Mouse (Mus musculus) limb, embryonic 11.5 days (tissue): Measurements from ENCODE around the gene Ppargc1a. TPM values are rescaled to one million over a fixed set of nuclear protein-coding genes. Genes with fewer than 3 reads are reported as not detected.

Experiments used
- ATAC-seq: fragments of 200-750 bp; cut with Nextera tagmentation; 2 replicates; pipeline ENCODE4 v1.8.0; 2017; ENCODE audit warnings: low read depth; ENCODE audit not compliant: insufficient number of reproducible peaks, low FRiP score, low TSS enrichment
- DNase-seq: peaks from one replicate; pipeline ENCODE4 v3.0.0-alpha.2; 2015; ENCODE audit warnings: low spot score
- H3K27ac ChIP-seq: fragments of 300-500 bp; sonication (generic); replicated peaks from 2 replicates; pipeline ENCODE4 v1.5.1; 2014; ENCODE audit warnings: low read depth, mild to moderate bottlenecking, low read length
- H3K27me3 ChIP-seq: fragments of 300-500 bp; sonication (generic); 2 replicates; pipeline ENCODE4 v1.6.1; 2014; ENCODE audit warnings: mild to moderate bottlenecking, low read length, mixed read lengths; ENCODE audit not compliant: control insufficient read depth, insufficient read depth
- H3K36me3 ChIP-seq: fragments of 300-500 bp; sonication (generic); 2 replicates; pipeline ENCODE4 v1.6.1; 2014; ENCODE audit warnings: mild to moderate bottlenecking, low read length, moderate library complexity, mixed read lengths; ENCODE audit not compliant: control insufficient read depth, insufficient read depth
- H3K4me1 ChIP-seq: fragments of 300-500 bp; sonication (generic); 2 replicates; pipeline ENCODE4 v1.6.1; 2014; ENCODE audit warnings: low read length, mixed read lengths; ENCODE audit not compliant: control insufficient read depth, insufficient read depth
- H3K4me2 ChIP-seq: fragments of 300-500 bp; sonication (generic); 2 replicates; pipeline ENCODE4 v1.6.1; 2014; ENCODE audit warnings: low read depth, mild to moderate bottlenecking, moderate library complexity; ENCODE audit not compliant: severe bottlenecking
- H3K4me3 ChIP-seq: fragments of 300-500 bp; sonication (generic); 2 replicates; pipeline ENCODE4 v1.5.1; 2014; ENCODE audit warnings: low read depth, low read length
- H3K9ac ChIP-seq: fragments of 300-500 bp; sonication (generic); 2 replicates; pipeline ENCODE4 v1.6.1; 2014; ENCODE audit warnings: mild to moderate bottlenecking, low read length
- H3K9me3 ChIP-seq: fragments of 300-500 bp; sonication (generic); 2 replicates; pipeline ENCODE4 v1.6.1; 2016; ENCODE audit warnings: low read length; ENCODE audit not compliant: control insufficient read depth
- WGBS: fragments of 180-500 bp; shearing (Covaris S2); extraction: QIAGEN DNeasy Blood & Tissue Kit; methylation state at CpG from one replicate; pipeline ENCODE4 v1.1.7; 2014; 5-methylcytosine and 5-hydroxymethylcytosine counted together
- polyA plus RNA-seq: library from polyadenylated mRNA; unstranded; fragments of >200 nt; fragmentation: Nextera tagmentation; extraction: Ambion mirVana; gene quantifications from 2 replicates; pipeline ENCODE4 v1.2.1, GENCODE M21; 2014

The Ppargc1a gene
- polyA plus RNA-seq, 1 experiment from 2014 or later, result 6.4 TPM

DNA sequence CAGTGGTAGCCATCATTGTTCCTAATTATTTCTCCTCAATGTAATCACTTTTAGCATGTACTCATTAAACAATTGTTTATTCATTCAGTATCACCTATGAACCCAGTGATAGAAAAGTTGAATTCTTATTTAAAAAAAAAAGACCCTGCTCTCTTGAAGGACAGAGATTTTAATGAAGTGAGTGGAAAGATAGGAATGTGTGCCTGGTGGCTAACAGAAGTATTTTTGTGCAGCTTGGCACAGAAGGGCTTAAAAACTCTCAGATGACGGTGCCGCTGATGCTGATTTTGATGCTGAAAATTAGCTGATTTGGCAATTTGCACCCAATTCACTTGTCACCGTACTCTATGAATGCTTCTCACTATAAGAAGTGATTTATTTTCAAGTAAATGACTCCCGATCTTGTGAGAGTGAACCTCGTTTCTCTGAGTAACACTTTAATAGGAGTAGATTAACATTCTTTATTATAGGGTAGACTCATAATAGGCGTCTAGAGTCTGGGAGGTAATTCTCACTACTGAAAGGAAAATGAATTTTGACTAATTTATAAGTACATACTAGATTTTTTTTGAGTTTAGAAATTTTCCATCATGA lies 20.0 kb downstream of the Ppargc1a start:
- Histone ChIP-seq H3K9me3 (no peaks in the 10 kb centered on the region), H3K9ac (no peak overlapping the region)

DNA sequence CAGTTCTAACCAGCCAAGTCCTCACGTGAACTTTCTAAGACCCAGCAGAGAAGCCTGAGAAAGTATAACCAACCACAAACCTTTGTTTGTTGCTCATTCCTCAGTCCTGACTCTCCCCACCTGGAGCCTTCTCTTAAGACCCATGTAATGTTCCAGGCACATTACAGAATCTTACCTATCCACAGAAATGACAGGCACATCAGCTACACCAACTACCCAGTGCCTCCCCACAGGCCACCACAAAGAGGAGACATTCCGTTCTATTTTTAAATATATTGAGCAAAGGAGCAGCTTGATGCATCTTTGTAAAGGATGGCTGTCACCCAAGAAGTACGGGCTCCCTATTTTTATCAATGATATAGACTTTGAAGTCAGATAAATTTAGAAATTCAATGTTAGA lies 20.7 kb downstream of the Ppargc1a start:
- no peak overlapping the region for H3K27ac ChIP-seq
- no peak for DNase-seq
- no peak overlapping the region for H3K4me3 ChIP-seq
- no peaks in the 10 kb centered on the region for H3K4me1 ChIP-seq
- 89% methylated on average over 3 of the region's 3 CpGs for WGBS
- H3K4me2 ChIP-seq, result no peak overlapping the region
- no peak for ATAC-seq
- no peak overlapping the region for H3K9ac ChIP-seq
- no peaks in the 10 kb centered on the region for H3K27me3 ChIP-seq
- no peaks in the 10 kb centered on the region for H3K9me3 ChIP-seq
- H3K36me3 ChIP-seq, result no peaks in the 10 kb centered on the region

More for the DNA sequence above, 20.0 kb downstream of the Ppargc1a start:
- DNase-seq (no peak), ATAC-seq (no peak)
- Histone ChIP-seq H3K4me3 (no peak overlapping the region), H3K27ac (no peak overlapping the region), H3K4me2 (no peak overlapping the region), H3K4me1 (no peaks in the 10 kb centered on the region), H3K36me3 (no peaks in the 10 kb centered on the region), H3K27me3 (no peaks in the 10 kb centered on the region)
- 55% methylated on average over 6 of the region's 6 CpGs for WGBS

DNA sequence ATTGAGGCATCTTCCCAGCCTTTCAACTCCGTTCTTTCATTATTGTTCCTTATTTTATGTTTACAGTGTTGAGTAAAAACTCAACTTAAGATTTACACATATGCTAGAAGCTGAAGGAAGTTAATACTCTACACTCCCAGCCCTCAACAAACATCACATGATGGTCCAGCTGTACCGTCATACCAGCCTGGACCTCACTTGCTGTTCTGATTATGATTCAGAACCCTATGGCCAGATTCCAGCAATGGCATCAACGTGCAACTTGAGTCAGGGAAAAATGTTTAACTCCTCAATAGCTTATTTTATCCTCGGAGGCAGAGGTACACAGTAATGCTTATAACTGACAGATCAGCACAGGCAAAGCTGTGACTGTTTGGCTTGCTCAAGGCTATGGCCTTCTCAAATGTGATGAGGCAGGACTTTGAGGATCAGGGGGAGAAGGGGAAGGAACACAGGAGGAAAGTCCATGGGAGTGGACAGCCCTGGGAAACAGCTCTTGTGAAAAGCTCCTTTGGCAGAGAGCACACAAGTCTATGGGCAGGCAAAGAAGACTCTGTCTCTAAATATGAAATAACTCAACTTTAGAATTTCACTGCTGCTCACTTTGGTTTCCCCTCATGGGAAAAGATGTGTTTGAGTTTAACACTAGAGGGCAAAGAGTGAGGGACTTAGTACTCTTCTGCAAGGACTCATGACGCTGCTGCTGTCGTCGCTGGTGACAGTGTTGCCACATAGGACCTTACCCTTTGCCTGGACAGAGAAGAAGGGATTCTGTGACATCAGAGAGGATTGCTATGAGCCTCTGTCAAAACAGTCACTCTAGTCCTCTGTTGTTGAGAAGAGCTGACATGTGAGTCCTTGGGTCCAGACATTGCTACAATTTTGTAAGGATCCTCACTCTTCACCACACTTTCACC lies 22.1 kb downstream of the Ppargc1a start:
- no peaks in the 10 kb centered on the region for H3K9me3 ChIP-seq

DNA sequence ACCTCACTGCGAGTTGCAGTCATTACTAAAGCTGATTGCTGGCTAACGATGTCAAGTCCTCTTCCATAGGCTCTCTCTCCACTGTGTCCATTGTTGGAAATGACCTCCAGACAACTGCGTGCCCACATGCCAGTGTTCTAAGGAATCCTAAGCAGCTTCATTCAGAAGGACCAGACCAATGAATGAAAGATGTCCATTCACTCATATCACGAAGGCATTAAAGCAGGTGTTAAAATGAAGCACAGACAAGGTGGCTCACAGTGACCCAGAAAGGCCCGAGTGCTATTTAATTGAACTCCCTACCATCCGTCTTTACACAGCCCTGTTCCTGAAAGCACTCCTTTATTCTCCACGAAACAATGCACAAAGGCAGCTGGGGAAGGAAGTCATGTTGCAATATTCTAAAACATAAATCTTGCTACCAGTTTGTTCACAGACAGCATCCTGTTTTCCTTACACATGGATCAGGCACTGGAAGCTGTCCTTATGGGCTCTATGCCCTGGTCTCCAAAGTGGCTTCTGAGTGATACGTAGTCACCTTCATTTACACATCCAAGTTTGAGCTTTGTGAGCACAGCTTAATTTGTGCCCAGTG lies 23.3 kb downstream of the Ppargc1a start:
- 62% methylated on average over 8 of the region's 8 CpGs for WGBS

More for the DNA sequence above, 22.1 kb downstream of the Ppargc1a start:
- WGBS, result 83% methylated on average over 7 of the region's 7 CpGs
- Histone ChIP-seq H3K4me1 (no peaks in the 10 kb centered on the region), H3K4me3 (no peak overlapping the region), H3K9ac (no peak overlapping the region), H3K27me3 (no peaks in the 10 kb centered on the region), H3K36me3 (no peaks in the 10 kb centered on the region), H3K4me2 (no peak overlapping the region), H3K27ac (no peak overlapping the region)
- no peak for DNase-seq
- no peak for ATAC-seq

DNA sequence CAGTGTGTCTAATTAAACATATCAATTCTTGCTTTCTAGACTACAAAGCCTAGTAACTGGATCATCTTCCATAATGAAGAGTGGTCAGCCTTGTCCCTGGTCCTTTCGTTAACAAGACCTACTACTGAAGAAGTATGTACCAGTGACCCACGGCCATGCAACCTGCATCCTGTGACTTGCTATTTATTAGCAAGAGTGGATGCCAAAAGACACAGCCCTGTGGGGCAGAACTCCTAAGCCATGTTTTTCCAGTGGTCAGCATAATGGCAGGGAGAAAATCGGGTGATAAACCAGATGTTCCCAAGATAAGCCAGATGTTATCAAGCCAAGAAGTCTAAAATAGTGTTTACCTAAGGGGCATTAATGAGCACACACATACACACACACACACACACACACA lies 26.0 kb downstream of the Ppargc1a start:
- Histone ChIP-seq H3K4me2 (no peak overlapping the region), H3K27ac (no peak overlapping the region), H3K36me3 (no peaks in the 10 kb centered on the region), H3K4me3 (no peak overlapping the region), H3K9ac (no peak overlapping the region), H3K4me1 (no peaks in the 10 kb centered on the region), H3K9me3 (no peaks in the 10 kb centered on the region), H3K27me3 (no peaks in the 10 kb centered on the region)
- no peak for DNase-seq
- WGBS, result 85% methylated on average over 3 of the region's 3 CpGs
- ATAC-seq, result no peak

More for the DNA sequence above, 23.3 kb downstream of the Ppargc1a start:
- Histone ChIP-seq H3K4me1 (no peaks in the 10 kb centered on the region), H3K36me3 (no peaks in the 10 kb centered on the region), H3K9me3 (no peaks in the 10 kb centered on the region), H3K4me3 (no peak overlapping the region), H3K27me3 (no peaks in the 10 kb centered on the region), H3K9ac (no peak overlapping the region), H3K27ac (no peak overlapping the region), H3K4me2 (no peak overlapping the region)
- no peak for DNase-seq
- ATAC-seq, result no peak

DNA sequence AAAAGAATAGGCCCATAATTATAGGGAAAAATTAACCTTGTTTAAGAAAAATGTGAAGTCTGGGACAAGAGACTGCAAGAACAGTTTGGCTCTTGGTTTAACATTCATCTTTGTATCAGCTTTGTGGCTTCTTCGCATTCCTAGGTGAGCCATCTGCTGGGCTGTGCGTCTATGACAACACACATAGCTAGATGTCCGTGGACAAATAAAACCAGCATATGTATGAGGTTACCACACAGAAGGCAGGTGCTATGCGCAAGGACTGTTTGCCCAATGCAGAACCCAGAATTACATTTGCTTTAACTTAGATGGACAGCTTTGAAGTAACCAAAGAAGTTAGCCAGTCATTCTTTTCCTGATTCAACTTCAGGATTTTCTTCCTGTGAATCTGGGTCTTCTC lies 26.7 kb downstream of the Ppargc1a start:
- ATAC-seq (no peak), DNase-seq (no peak)
- H3K9ac ChIP-seq, result no peak overlapping the region
- no peaks in the 10 kb centered on the region for H3K27me3 ChIP-seq
- no peaks in the 10 kb centered on the region for H3K4me1 ChIP-seq
- H3K36me3 ChIP-seq, result no peaks in the 10 kb centered on the region
- no peaks in the 10 kb centered on the region for H3K9me3 ChIP-seq
- no peak overlapping the region for H3K27ac ChIP-seq
- no peak overlapping the region for H3K4me3 ChIP-seq
- WGBS, result 90% methylated on average over 4 of the region's 4 CpGs
- no peak overlapping the region for H3K4me2 ChIP-seq

DNA sequence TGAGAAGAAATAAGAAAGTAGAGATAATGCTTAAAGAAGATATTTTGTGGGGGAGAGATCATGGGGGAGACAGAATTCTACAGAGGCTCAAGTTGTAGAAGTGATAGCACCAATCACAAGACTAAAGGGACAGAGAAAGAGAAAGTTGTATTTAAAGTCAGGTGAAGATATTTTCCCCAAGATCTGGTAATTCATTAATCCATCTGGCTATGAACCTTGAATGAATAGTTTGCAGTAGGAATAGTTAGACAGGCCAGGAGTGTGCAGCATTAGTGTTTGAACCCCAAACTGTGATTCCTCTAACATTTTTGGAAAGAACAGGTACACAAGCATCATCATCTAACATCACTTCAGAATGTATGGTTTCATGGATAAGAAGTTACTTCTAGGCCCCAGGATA lies 28.0 kb downstream of the Ppargc1a start:
- H3K9ac ChIP-seq, result no peak overlapping the region
- no peaks in the 10 kb centered on the region for H3K4me1 ChIP-seq
- ATAC-seq (no peak), DNase-seq (no peak)
- H3K36me3 ChIP-seq, result no peaks in the 10 kb centered on the region
- H3K4me3 ChIP-seq, result no peak overlapping the region
- H3K27ac ChIP-seq, result no peak overlapping the region
- H3K4me2 ChIP-seq, result no peak overlapping the region
- no peaks in the 10 kb centered on the region for H3K9me3 ChIP-seq
- no peaks in the 10 kb centered on the region for H3K27me3 ChIP-seq

DNA sequence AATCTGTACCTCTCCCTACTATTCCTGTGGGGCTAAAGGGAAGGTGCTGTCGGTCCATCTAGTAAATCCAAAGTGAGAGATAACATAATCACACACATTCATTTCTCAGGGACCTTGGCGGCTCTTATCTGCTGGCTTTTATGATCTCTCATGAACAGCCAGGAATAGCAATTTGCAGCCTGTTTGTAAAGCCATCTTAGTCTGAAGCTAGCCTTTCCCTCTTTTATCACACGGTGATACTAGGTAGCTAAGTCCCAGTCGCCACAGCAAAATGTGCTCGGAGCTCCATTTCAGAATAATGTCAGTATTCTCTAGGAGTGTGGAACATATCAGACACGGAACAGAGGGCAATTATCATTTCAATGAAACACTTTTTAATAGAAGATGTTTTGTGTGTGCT lies 29.2 kb downstream of the Ppargc1a start:
- 75% methylated on average over 6 of the region's 6 CpGs for WGBS
- no peak overlapping the region for H3K4me2 ChIP-seq
- no peak overlapping the region for H3K4me3 ChIP-seq
- no peak for ATAC-seq
- DNase-seq, result no peak
- H3K9me3 ChIP-seq, result no peaks in the 10 kb centered on the region
- H3K27me3 ChIP-seq, result no peaks in the 10 kb centered on the region
- no peaks in the 10 kb centered on the region for H3K36me3 ChIP-seq
- no peak overlapping the region for H3K27ac ChIP-seq
- no peaks in the 10 kb centered on the region for H3K4me1 ChIP-seq
- no peak overlapping the region for H3K9ac ChIP-seq
